Mouse (Mus musculus) E14TG2a.4 (cell line): Measurements from ENCODE around the gene Cxcl10.
A peak's percentile ranks its signal among the peaks of the same experiment; 100 is the strongest.
"Not testable (repeated sequence)": the region's sequence is repeated elsewhere in the genome, so short reads cannot be mapped to it uniquely, and the experiment has no call there.

Source experiments
- H3K27me3 ChIP-seq: 2 replicates; pipeline ENCODE4 v1.6.1; 2014; ENCODE audit warnings: low read length, control low read depth; ENCODE audit not compliant: insufficient read depth
- H3K36me3 ChIP-seq: 2 replicates; pipeline ENCODE4 v1.6.1; 2014; ENCODE audit warnings: low read length, control low read depth; ENCODE audit not compliant: insufficient read depth
- H3K4me1 ChIP-seq: replicated peaks from 2 replicates; pipeline ENCODE4 v1.6.1; 2014; ENCODE audit warnings: low read depth, low read length, control low read depth
- H3K4me3 ChIP-seq: replicated peaks from 2 replicates; pipeline ENCODE4 v1.5.1; 2014; ENCODE audit warnings: mild to moderate bottlenecking, low read length
- H3K9me3 ChIP-seq: 2 replicates; pipeline ENCODE4 v1.6.1; 2014; ENCODE audit warnings: low read length, control low read depth
- CTCF ChIP-seq: conservative IDR thresholded peaks from 2 replicates; pipeline ENCODE4 v1.5.1; 2014; ENCODE audit warnings: low read length
- NANOG ChIP-seq: IDR thresholded peaks from 2 replicates; pipeline ENCODE4 v1.6.1; 2014; ENCODE audit warnings: borderline replicate concordance, low read length, mixed read lengths
- POU5F1 ChIP-seq: IDR thresholded peaks from 2 replicates; pipeline ENCODE4 v1.6.1; 2014; ENCODE audit warnings: low read length, borderline replicate concordance

Cxcl10 gene

DNA sequence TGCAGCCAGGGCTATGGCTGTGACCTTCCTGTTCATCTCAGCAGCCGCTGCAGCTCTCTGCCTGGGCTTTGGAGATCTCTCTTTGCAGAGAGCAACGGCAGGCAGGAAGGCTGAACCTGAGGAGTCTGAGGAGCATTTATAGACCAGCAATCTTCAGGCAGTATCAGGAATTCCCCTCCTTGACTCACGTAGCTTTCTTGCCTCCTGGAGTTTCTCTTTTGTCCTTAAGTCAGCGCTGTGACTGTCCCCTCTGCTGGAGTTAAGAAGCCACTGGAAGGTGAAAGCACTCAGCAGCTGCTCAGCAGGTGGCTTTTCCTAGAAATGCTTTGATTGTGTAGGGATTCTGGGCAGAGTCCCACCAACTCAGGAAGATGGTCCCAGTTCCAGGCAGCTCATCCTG, 14.5 kb upstream of the Cxcl10 start:
- no peak overlapping the region for H3K4me3 ChIP-seq
- TF ChIP-seq POU5F1 (no peak), CTCF (no peak), NANOG (peak; percentile 56; the same call in 1 of the 2 replicates)
- H3K36me3 ChIP-seq, result no peaks in the 10 kb centered on the region
- peaks cover 27% of the 10 kb centered on the region for H3K4me1 ChIP-seq
- H3K9me3 ChIP-seq, result no peaks in the 10 kb centered on the region
- peaks cover 16% of the 10 kb centered on the region for H3K27me3 ChIP-seq

DNA sequence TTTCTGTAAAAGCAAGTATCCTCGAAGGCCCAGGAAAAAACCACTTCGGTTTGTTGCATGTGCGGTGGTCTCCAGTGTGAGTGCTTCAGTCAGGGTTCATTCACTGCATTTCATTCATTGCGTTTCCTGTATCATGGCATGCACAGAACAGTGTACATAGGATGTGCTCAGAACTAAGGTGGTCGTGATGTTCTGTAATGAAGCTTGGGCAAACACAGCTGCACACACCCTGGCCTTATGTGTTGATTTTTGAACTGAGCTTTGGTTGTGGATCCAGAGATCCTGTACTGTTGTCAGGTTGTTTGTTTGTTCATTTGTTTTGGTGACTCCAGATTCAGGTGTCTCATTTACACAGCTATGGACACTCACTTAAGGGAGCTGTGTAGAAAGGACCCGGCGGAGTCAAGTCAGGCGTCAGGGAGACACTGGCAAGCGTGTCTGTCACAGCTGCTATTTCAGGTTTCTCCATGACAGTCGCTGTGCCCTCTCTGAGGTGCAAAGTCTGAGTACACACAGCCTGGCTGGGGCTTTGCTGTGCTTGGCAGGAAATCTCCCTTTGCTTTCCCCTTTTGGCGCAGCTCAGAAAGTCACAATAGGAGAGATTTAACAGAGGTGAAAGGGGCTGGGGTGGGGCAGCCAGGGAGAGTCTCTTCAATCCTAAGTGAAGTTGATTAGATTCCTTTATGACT, 10.2 kb upstream of the Cxcl10 start:
- H3K4me1 ChIP-seq, result peaks cover 29% of the 10 kb centered on the region
- H3K36me3 ChIP-seq, result no peaks in the 10 kb centered on the region
- H3K9me3 ChIP-seq, result no peaks in the 10 kb centered on the region
- TF ChIP-seq CTCF (no peak), POU5F1 (no peak)
- H3K4me3 ChIP-seq, result no peak overlapping the region
- peaks cover 12% of the 10 kb centered on the region; the same call in 1 of the 2 replicates for H3K27me3 ChIP-seq

DNA sequence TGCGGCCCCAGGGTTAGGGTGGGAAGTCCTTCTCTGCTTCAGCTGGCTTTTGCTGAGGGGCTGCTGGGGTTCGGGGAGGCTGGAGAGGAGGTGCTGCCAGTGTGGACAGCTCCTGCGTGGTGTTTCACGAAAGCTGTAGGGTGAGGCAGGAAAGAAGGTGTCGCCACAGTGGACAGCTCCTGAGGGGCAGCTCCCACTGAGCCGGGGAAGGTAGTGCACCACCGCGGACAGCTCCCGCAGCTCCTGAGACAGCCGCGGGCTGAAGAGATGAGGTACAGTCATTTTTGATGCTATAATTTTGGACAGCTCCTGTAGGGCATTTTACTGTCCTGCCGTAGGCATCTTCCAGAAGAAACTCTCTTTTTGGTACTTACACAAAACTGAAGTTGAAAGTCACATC, 9.3 kb upstream of the Cxcl10 start:
- no peak for TF ChIP-seq CTCF
- Histone ChIP-seq H3K36me3 (no peaks in the 10 kb centered on the region), H3K27me3 (peaks cover 12% of the 10 kb centered on the region; the same call in 1 of the 2 replicates), H3K4me1 (peaks cover 31% of the 10 kb centered on the region), H3K9me3 (no peaks in the 10 kb centered on the region), H3K4me3 (no peak overlapping the region)

- Histone ChIP-seq H3K36me3 (no peaks in the 10 kb centered on the region), H3K4me1 (peaks cover 30% of the 10 kb centered on the region), H3K27me3 (peaks cover 20% of the 10 kb centered on the region), H3K4me3 (no peak overlapping the region), H3K9me3 (no peaks in the 10 kb centered on the region)
- no peak for TF ChIP-seq NANOG
- no peak for TF ChIP-seq CTCF
- TF ChIP-seq POU5F1, result no peak
Observed at GRCm38 (mm10) chr5:92353517-92353916, 4.8 kb upstream of the Cxcl10 start.

GRCm38 (mm10) chr5:92352716-92353115, 4.0 kb upstream of the Cxcl10 start:
- not testable (repeated sequence) for H3K4me3 ChIP-seq, H3K36me3 ChIP-seq, H3K9me3 ChIP-seq
- H3K4me1 ChIP-seq, result peaks cover 36% of the 10 kb centered on the region
- H3K27me3 ChIP-seq, result peaks cover 28% of the 10 kb centered on the region

DNA sequence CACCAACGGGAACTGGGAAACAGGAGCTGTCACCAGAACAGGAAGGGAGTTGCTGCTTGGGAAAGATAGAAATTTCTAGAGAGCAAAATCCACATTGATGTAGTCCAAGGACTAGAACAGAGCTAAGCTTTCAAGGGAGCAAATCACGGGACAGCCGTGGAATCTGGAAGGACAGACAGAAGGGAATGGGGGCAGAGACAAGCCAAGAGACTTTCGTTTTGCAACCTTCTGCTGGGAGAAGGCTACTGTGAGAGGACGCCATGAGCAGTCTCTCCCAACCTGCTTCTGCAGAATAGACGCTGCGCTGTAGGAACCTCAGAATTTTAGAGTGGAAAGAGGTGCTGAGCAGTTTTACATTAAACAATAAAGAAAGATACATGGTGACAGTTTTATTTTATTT, 1.0 kb upstream of the Cxcl10 start:
- Histone ChIP-seq H3K27me3 (peaks cover 41% of the 10 kb centered on the region), H3K4me3 (no peak overlapping the region), H3K4me1 (peaks cover 28% of the 10 kb centered on the region), H3K36me3 (no peaks in the 10 kb centered on the region), H3K9me3 (no peaks in the 10 kb centered on the region)
- TF ChIP-seq POU5F1, result no peak
- no peak for TF ChIP-seq NANOG
- TF ChIP-seq CTCF, result no peak

GRCm38 (mm10) chr5:92345006-92345405, 3.7 kb downstream of the Cxcl10 start:
- H3K4me1 ChIP-seq, result peaks cover 17% of the 10 kb centered on the region
- TF ChIP-seq NANOG, result no peak
- no peaks in the 10 kb centered on the region for H3K9me3 ChIP-seq
- peaks cover 47% of the 10 kb centered on the region for H3K27me3 ChIP-seq
- H3K4me3 ChIP-seq, result no peak overlapping the region
- no peaks in the 10 kb centered on the region for H3K36me3 ChIP-seq

DNA sequence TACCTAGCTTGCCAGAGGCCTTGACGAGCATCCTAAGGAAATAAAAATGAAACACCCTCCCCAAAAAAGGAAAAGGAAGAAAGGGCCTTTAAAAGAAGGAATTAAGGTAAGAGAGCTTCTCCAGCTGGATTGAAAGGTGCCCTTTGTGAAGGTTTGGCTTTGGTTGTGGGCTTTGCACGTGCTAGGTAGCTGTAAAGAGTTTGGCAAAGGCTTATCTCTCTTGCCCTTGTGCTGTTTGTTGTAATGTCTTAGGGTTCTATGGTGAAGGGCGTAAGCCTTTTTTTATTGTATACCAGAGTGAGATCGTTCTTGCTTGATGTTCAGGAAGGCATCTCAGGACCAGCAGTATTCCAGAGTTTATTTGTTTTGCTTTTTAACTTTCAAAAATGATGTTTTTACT, 8.1 kb downstream of the Cxcl10 start:
- no peak for TF ChIP-seq POU5F1
- TF ChIP-seq CTCF, result no peak
- no peak for TF ChIP-seq NANOG

DNA sequence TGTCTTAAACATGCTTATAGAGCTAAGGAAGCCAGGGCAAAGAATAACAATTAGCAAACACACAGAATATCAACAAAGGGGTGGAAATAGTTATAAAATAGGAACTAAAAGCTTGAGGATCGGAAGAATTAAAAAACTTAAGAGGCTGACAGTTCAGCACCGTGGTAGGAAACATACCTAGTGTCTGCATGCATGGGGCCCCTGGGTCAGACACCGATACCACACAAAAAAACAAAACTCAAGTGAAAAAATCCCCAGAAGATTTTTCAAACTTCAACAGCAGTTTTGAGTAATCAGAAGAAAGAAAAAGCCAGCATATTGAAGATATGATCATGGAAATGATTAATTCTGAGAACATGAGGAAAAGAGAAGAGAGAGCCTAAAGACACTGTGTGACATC, 11.9 kb downstream of the Cxcl10 start:
- TF ChIP-seq NANOG, result no peak
- no peak for TF ChIP-seq POU5F1

More for the DNA sequence above, 8.1 kb downstream of the Cxcl10 start:
- Histone ChIP-seq H3K9me3 (no peaks in the 10 kb centered on the region), H3K27me3 (peaks cover 15% of the 10 kb centered on the region), H3K4me3 (no peak overlapping the region), H3K36me3 (no peaks in the 10 kb centered on the region), H3K4me1 (no peaks in the 10 kb centered on the region)

More for the DNA sequence above, 11.9 kb downstream of the Cxcl10 start:
- H3K4me1 ChIP-seq, result peaks cover 15% of the 10 kb centered on the region
- H3K27me3 ChIP-seq, result peaks cover 5% of the 10 kb centered on the region
- no peaks in the 10 kb centered on the region for H3K9me3 ChIP-seq
- no peaks in the 10 kb centered on the region for H3K36me3 ChIP-seq
- H3K4me3 ChIP-seq, result no peak overlapping the region
